Mouse (Mus musculus) forebrain, postnatal 0 days (tissue): Measurements from ENCODE around the gene Csnk1d. TPM values are rescaled to one million over a fixed set of nuclear protein-coding genes. Genes with fewer than 3 reads are reported as not detected.

Experiments used
- ATAC-seq: fragments of 200-750 bp; cut with Nextera tagmentation; 2 replicates; pipeline ENCODE4 v1.8.0; 2017; ENCODE audit warnings: mild to moderate bottlenecking, moderate library complexity
- DNase-seq: peaks from one replicate; pipeline ENCODE4 v3.0.0-alpha.2; 2015
- H3K27ac ChIP-seq: fragments of 300-500 bp; sonication (generic); 2 replicates; pipeline ENCODE4 v1.5.1; 2014; ENCODE audit warnings: low read depth, mild to moderate bottlenecking, antibody characterized with exemption, low read length, moderate library complexity, mixed read lengths
- H3K27me3 ChIP-seq: fragments of 300-500 bp; sonication (generic); 2 replicates; pipeline ENCODE4 v1.6.1; 2014; ENCODE audit warnings: mild to moderate bottlenecking, low read length, mixed read lengths; ENCODE audit not compliant: insufficient read depth
- H3K36me3 ChIP-seq: fragments of 300-500 bp; sonication (generic); 2 replicates; pipeline ENCODE4 v1.6.1; 2014; ENCODE audit warnings: mild to moderate bottlenecking, moderate library complexity; ENCODE audit not compliant: insufficient read depth
- H3K4me1 ChIP-seq: fragments of 300-500 bp; sonication (generic); 2 replicates; pipeline ENCODE4 v1.6.1; 2014; ENCODE audit warnings: antibody characterized with exemption; ENCODE audit not compliant: insufficient read depth
- H3K4me2 ChIP-seq: fragments of 300-500 bp; sonication (generic); 2 replicates; pipeline ENCODE4 v1.6.1; 2014; ENCODE audit warnings: low read depth, mild to moderate bottlenecking, moderate library complexity
- H3K4me3 ChIP-seq: fragments of 300-500 bp; sonication (generic); 2 replicates; pipeline ENCODE4 v1.5.1; 2014; ENCODE audit warnings: low read depth, low read length, mixed read lengths
- H3K9ac ChIP-seq: fragments of 300-500 bp; sonication (generic); 2 replicates; pipeline ENCODE4 v1.6.1; 2014; ENCODE audit warnings: mild to moderate bottlenecking
- H3K9me3 ChIP-seq: fragments of 300-500 bp; sonication (generic); 2 replicates; pipeline ENCODE4 v1.6.1; 2016; ENCODE audit warnings: low read length
- CTCF ChIP-seq: sonication (generic); IDR thresholded peaks from 2 replicates; pipeline ENCODE4 v1.5.1; 2016; ENCODE audit warnings: antibody characterized with exemption, control low read depth, low read depth
- WGBS: fragments of 180-500 bp; shearing (Covaris S2); extraction: QIAGEN DNeasy Blood & Tissue Kit; methylation state at CpG from one replicate; pipeline ENCODE4 v1.1.7; 2014; 5-methylcytosine and 5-hydroxymethylcytosine counted together
- polyA plus RNA-seq: library from polyadenylated mRNA; unstranded; fragments of >200 nt; fragmentation: Nextera tagmentation; extraction: Ambion mirVana; gene quantifications from 2 replicates; pipeline ENCODE4 v1.2.1, GENCODE M21; 2015
- total RNA-seq: library from RNA; depleted of rRNA; stranded (reverse); fragments of >200 nt; gene quantifications from 2 replicates; pipeline ENCODE4 v1.2.3, GENCODE M21; 2014

Gene Csnk1d
- total and polyA plus RNA-seq, 2 experiments from 2014 or later: 107 to 108 TPM

GRCm38 (mm10) chr11:120962050-120962771, 28.9 kb downstream of the Csnk1d start:
- Histone ChIP-seq H3K4me2 (no peak overlapping the region), H3K27me3 (no peaks in the 10 kb centered on the region), H3K4me3 (no peak overlapping the region), H3K27ac (no peak overlapping the region), H3K4me1 (no peaks in the 10 kb centered on the region), H3K9me3 (no peaks in the 10 kb centered on the region), H3K9ac (no peak overlapping the region), H3K36me3 (peaks cover 58% of the 10 kb centered on the region)
- no peak for ATAC-seq
- no peak for DNase-seq
- 92% methylated on average over 13 of the region's 13 CpGs for WGBS
- TF ChIP-seq CTCF: no peak

DNA sequence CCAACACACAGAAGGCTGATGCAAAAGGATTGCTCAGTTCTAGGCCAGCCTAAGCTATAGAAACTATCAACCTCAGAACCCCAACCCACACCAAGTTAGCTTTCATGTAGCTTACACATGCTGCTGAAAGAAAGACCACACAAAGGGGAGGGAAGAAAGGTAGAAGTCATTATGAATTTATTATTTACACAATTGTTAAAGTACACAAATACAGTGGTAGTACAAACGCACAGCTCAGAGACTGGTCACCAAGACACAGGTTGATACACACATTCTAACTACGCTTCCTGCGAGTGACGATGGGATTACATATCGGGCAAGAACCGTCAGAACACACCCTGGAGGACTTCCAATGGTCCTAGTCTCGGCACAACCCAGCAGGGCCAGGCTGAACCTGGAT, 29.5 kb downstream of the Csnk1d start:
- Histone ChIP-seq H3K4me1 (no peaks in the 10 kb centered on the region), H3K4me2 (no peak overlapping the region), H3K9me3 (no peaks in the 10 kb centered on the region), H3K36me3 (peaks cover 58% of the 10 kb centered on the region), H3K27ac (no peak overlapping the region), H3K27me3 (no peaks in the 10 kb centered on the region), H3K4me3 (no peak overlapping the region), H3K9ac (no peak overlapping the region)
- no peak for TF ChIP-seq CTCF
- 88% methylated on average over 7 of the region's 7 CpGs for WGBS
- DNase-seq (no peak), ATAC-seq (no peak)

GRCm38 (mm10) chr11:120960248-120960647, 30.9 kb downstream of the Csnk1d start:
- H3K27me3 ChIP-seq: no peaks in the 10 kb centered on the region
- WGBS: 63% methylated on average over 1 of the region's 1 CpGs
- no peak overlapping the region for H3K27ac ChIP-seq
- DNase-seq: no peak
- no peak for TF ChIP-seq CTCF
- H3K4me1 ChIP-seq: no peaks in the 10 kb centered on the region
- no peak overlapping the region for H3K9ac ChIP-seq
- no peak for ATAC-seq
- no peak overlapping the region for H3K4me3 ChIP-seq
- no peak overlapping the region for H3K4me2 ChIP-seq
- H3K9me3 ChIP-seq: no peaks in the 10 kb centered on the region
- H3K36me3 ChIP-seq: peaks cover 46% of the 10 kb centered on the region

GRCm38 (mm10) chr11:120959564-120959963, 31.6 kb downstream of the Csnk1d start:
- H3K4me2 ChIP-seq: no peak overlapping the region
- H3K4me3 ChIP-seq: no peak overlapping the region
- H3K27ac ChIP-seq: no peak overlapping the region
- H3K36me3 ChIP-seq: peaks cover 39% of the 10 kb centered on the region
- no peaks in the 10 kb centered on the region for H3K4me1 ChIP-seq
- 76% methylated on average over 3 of the region's 3 CpGs for WGBS
- no peak for TF ChIP-seq CTCF
- H3K27me3 ChIP-seq: no peaks in the 10 kb centered on the region
- H3K9me3 ChIP-seq: no peaks in the 10 kb centered on the region
- no peak for DNase-seq
- ATAC-seq: no peak
- no peak overlapping the region for H3K9ac ChIP-seq

DNA sequence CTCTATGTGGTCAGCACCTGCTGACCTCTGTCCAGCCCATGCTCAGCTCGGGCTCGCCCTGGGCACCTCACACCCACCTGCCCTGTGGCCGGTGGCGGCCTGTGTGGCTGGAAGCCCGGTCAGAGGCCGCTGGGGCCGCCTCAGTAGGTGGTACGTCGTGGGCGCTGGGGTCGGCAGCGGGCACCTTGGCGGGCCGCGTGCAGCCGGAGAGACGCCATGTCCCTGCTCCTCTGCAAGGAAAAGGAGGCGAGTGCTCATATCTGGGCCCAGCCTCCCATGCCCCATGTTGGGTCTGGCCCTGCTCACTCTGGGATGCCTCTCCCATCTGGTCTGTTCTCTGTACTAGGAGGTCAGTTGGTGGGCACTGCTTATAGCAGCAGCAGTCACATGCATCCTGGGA, 32.1 kb downstream of the Csnk1d start:
- Histone ChIP-seq H3K4me1 (no peaks in the 10 kb centered on the region), H3K9ac (no peak overlapping the region), H3K27me3 (no peaks in the 10 kb centered on the region), H3K9me3 (no peaks in the 10 kb centered on the region), H3K4me3 (no peak overlapping the region), H3K4me2 (no peak overlapping the region), H3K27ac (no peak overlapping the region), H3K36me3 (peaks cover 34% of the 10 kb centered on the region)
- TF ChIP-seq CTCF: no peak
- DNase-seq (no peak), ATAC-seq (no peak)
- whole genome bisulfite sequencing: 88% methylated on average over 18 of the region's 18 CpGs

DNA sequence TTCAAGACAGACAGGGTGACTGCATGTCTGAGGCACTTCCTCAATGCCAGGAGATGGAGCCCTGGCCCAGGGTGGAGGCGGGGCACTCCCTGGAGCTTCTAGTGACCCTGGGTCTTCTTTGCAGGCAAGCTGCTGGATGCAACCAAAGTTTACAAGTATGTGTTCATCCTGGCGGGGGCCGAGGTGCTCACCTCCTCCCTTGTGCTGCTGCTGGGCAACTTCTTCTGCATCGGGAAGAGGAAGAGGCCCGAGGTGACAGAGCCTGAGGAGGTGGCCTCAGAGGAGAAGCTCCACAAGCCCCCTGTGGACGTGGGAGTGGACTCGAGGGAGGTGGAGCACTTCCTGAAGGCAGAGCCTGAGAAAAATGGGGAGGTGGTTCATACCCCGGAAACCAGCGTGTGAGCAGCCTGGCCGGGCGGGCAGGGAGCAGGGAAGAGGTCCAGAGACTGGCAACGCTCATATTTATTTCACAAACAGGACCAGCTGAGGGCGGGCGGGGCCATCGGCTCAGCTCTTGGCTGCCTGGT, 33.3 kb downstream of the Csnk1d start:
- Histone ChIP-seq H3K36me3 (peaks cover 22% of the 10 kb centered on the region), H3K9me3 (no peaks in the 10 kb centered on the region), H3K27ac (no peak overlapping the region), H3K9ac (no peak overlapping the region), H3K27me3 (no peaks in the 10 kb centered on the region), H3K4me2 (no peak overlapping the region), H3K4me3 (no peak overlapping the region), H3K4me1 (no peaks in the 10 kb centered on the region)
- 77% methylated on average over 15 of the region's 15 CpGs for WGBS
- DNase-seq: no peak
- no peak for ATAC-seq
- TF ChIP-seq CTCF: no peak

GRCm38 (mm10) chr11:120957052-120957451, 34.1 kb downstream of the Csnk1d start:
- peaks cover 15% of the 10 kb centered on the region for H3K36me3 ChIP-seq
- 73% methylated on average over 8 of the region's 8 CpGs for WGBS

More at GRCm38 (mm10) chr11:120957052-120957451, 34.1 kb downstream of the Csnk1d start:
- Histone ChIP-seq H3K4me3 (no peak overlapping the region), H3K4me1 (no peaks in the 10 kb centered on the region), H3K9ac (no peak overlapping the region), H3K9me3 (no peaks in the 10 kb centered on the region), H3K4me2 (no peak overlapping the region), H3K27ac (no peak overlapping the region), H3K27me3 (no peaks in the 10 kb centered on the region)
- no peak for TF ChIP-seq CTCF
- DNase-seq: no peak
- ATAC-seq: no peak
